Mouse (Mus musculus) C2C12 (cell line): ENCODE data around the gene Pou2f1. TPM values are rescaled to one million over a fixed set of nuclear protein-coding genes. Genes with fewer than 3 reads are reported as not detected.

Source experiments
- H3K27me3 ChIP-seq: one replicate; pipeline ENCODE4 v1.6.1; 2011; ENCODE audit not compliant: control insufficient read depth, insufficient read depth, insufficient read length
- H3K36me3 ChIP-seq: one replicate; pipeline ENCODE4 v1.6.1; 2011; ENCODE audit not compliant: control insufficient read depth, insufficient read depth
- H3K4me3 ChIP-seq: one replicate; pipeline ENCODE4 v1.5.1; 2011; ENCODE audit warnings: mild to moderate bottlenecking, control low read depth; ENCODE audit not compliant: poor library complexity, insufficient read depth, severe bottlenecking
- H3K79me2 ChIP-seq: one replicate; pipeline ENCODE4 v1.6.1; 2011; ENCODE audit not compliant: control insufficient read depth, insufficient read depth
- H3K79me3 ChIP-seq: one replicate; pipeline ENCODE4 v1.6.1; 2011; ENCODE audit warnings: low read depth, control low read depth
- H3ac ChIP-seq: one replicate; pipeline ENCODE3; 2011; ENCODE audit warnings: low read depth; ENCODE audit not compliant: control insufficient read depth, insufficient read length
- CEBPB ChIP-seq: IDR thresholded peaks from one replicate; pipeline ENCODE4 v1.6.1; 2011; ENCODE audit warnings: low read depth, mild to moderate bottlenecking, control low read depth, moderate library complexity
- CTCF ChIP-seq: IDR thresholded peaks from one replicate; pipeline ENCODE4 v1.5.1; 2011; ENCODE audit not compliant: control insufficient read depth, insufficient read depth, insufficient read length
- FOSL1 ChIP-seq: IDR thresholded peaks from one replicate; pipeline ENCODE4 v1.8.0; 2011; ENCODE audit warnings: mild to moderate bottlenecking, low read length; ENCODE audit not compliant: poor library complexity, insufficient read depth, severe bottlenecking
- MAX ChIP-seq: IDR thresholded peaks from one replicate; pipeline ENCODE4 v1.6.1; 2011; ENCODE audit warnings: mild to moderate bottlenecking, control low read depth
- MYOD1 ChIP-seq: IDR thresholded peaks from one replicate; pipeline ENCODE4 v1.6.1; 2011; ENCODE audit warnings: low read depth; ENCODE audit not compliant: control insufficient read depth, insufficient read length
- MYOG ChIP-seq: IDR thresholded peaks from one replicate; pipeline ENCODE4 v1.6.1; 2011; ENCODE audit not compliant: control insufficient read depth, insufficient read length; ENCODE audit errors: extremely low read depth
- USF1 ChIP-seq: IDR thresholded peaks from one replicate; pipeline ENCODE4 v1.6.1; 2011; ENCODE audit warnings: low read depth, mild to moderate bottlenecking, control low read depth, moderate library complexity
- long read RNA-seq, 2 experiments: library from polyadenylated mRNA; unstranded; transcript quantifications; one replicate each; pipeline ENCODE4 v2.0.0; 2019 to 2020
- polyA plus RNA-seq: library from polyadenylated mRNA; unstranded; fragments of >200 nt; fragmentation: generic; extraction: Trizol; gene quantifications from one replicate; pipeline ENCODE4 v1.2.1, GENCODE M21; 2012; ENCODE audit warnings: missing spikeins

The Pou2f1 gene
- 3.2 TPM for polyA plus RNA-seq
- long read RNA-seq, experiment 1, partial matches to known transcripts = 2 of 5 reads
- long read RNA-seq, experiment 1, other reads (novel, unspliced or antisense) = 2 of 5 reads
- long read RNA-seq, experiment 2, full-length matches to known transcripts = 10 of 17 reads
- long read RNA-seq, experiment 2, partial matches to known transcripts = 4 of 17 reads
- long read RNA-seq, experiment 2, other reads (novel, unspliced or antisense) = 3 of 17 reads

- Histone ChIP-seq H3K79me2 (peaks cover 44% of the 10 kb centered on the region), H3K79me3 (peaks cover 39% of the 10 kb centered on the region), H3K27me3 (no peaks in the 10 kb centered on the region), H3K4me3 (peak within 1 kb of the TSS; percentile 66), H3K36me3 (no peaks in the 10 kb centered on the region), H3ac (peak within 1 kb of the TSS; percentile 91)
- TF ChIP-seq CTCF = peak; percentile 75
- no peak for TF ChIP-seq MYOD1
Observed at GRCm38 (mm10) chr1:166002520-166003155, at the start of gene Pou2f1. Gene Pou2f1 (minus strand): TSS chr1:166002678.

- Histone ChIP-seq H3ac (no peak overlapping the region), H3K79me2 (peaks cover 21% of the 10 kb centered on the region), H3K79me3 (peaks cover 4% of the 10 kb centered on the region), H3K36me3 (no peaks in the 10 kb centered on the region), H3K27me3 (no peaks in the 10 kb centered on the region), H3K4me3 (peak overlapping the region; percentile 36)
- TF ChIP-seq FOSL1 (no peak), CEBPB (no peak), MAX (no peak), CTCF (no peak)
Observed at GRCm38 (mm10) chr1:166049046-166049827, 46.8 kb upstream of the Pou2f1 start.

- TF ChIP-seq CEBPB = no peak
- peak; percentile 55 for TF ChIP-seq USF1
- H3K36me3 ChIP-seq = no peaks in the 10 kb centered on the region
- H3K79me2 ChIP-seq = peaks cover 21% of the 10 kb centered on the region
- peak overlapping the region; percentile 37 for H3ac ChIP-seq
- H3K27me3 ChIP-seq = no peaks in the 10 kb centered on the region
- peaks cover 4% of the 10 kb centered on the region for H3K79me3 ChIP-seq
- peak overlapping the region; percentile 36 for H3K4me3 ChIP-seq
Observed at GRCm38 (mm10) chr1:166048230-166048911, 45.9 kb upstream of the Pou2f1 start.

GRCm38 (mm10) chr1:166047505-166048170 lies 45.2 kb upstream of the Pou2f1 start:
- H3ac ChIP-seq = peak overlapping the region; percentile 37
- H3K79me3 ChIP-seq = peaks cover 4% of the 10 kb centered on the region
- H3K4me3 ChIP-seq = peak overlapping the region; percentile 36
- no peaks in the 10 kb centered on the region for H3K36me3 ChIP-seq
- peaks cover 21% of the 10 kb centered on the region for H3K79me2 ChIP-seq
- TF ChIP-seq MYOG = no peak
- TF ChIP-seq CEBPB = no peak
- no peak for TF ChIP-seq FOSL1
- no peak for TF ChIP-seq CTCF
- TF ChIP-seq MYOD1 = no peak
- no peak for TF ChIP-seq USF1
- TF ChIP-seq MAX = no peak
- H3K27me3 ChIP-seq = no peaks in the 10 kb centered on the region

- H3K27me3 ChIP-seq = no peaks in the 10 kb centered on the region
- no peak overlapping the region for H3K4me3 ChIP-seq
- H3ac ChIP-seq = peak overlapping the region; percentile 50
- no peaks in the 10 kb centered on the region for H3K36me3 ChIP-seq
- peaks cover 4% of the 10 kb centered on the region for H3K79me3 ChIP-seq
- H3K79me2 ChIP-seq = peaks cover 21% of the 10 kb centered on the region
- no peak for TF ChIP-seq CEBPB
- TF ChIP-seq MYOD1 = no peak
- TF ChIP-seq FOSL1 = no peak
- TF ChIP-seq CTCF = no peak
- TF ChIP-seq USF1 = no peak
- TF ChIP-seq MAX = no peak
- no peak for TF ChIP-seq MYOG
Observed at GRCm38 (mm10) chr1:166045894-166046197, 43.4 kb upstream of the Pou2f1 start.
